In the genomic region with DNA sequence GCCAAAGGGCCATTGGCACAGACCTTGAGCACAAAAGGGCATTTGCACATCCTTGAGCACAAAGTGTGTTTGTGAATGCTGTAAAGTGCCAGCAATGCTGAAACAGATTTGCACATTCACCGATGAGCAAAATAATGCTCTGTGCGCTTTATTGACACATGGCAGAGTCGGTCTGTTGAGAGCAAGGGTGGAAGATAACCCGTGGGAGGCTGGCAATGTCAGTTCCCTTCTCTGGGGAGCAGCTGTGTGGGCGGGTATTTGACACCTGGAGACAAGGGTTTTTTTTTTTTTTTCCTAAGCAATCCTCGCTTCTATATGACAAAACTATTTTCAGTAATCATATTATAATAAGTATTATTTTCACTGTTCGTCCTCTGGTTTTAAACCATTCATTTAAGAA, we compare ENCODE assay signal across 20 mouse cellular contexts. TPM values are rescaled to one million over a fixed set of nuclear protein-coding genes. Genes with fewer than 3 reads are reported as not detected.
A peak's percentile ranks its signal among the peaks of the same experiment; 100 is the strongest.
DNase-seq lines count a peak whose midpoint lies in the region; ATAC-seq lines count a peak whose summit lies in the region.
"Had no signal": no experiment of that assay in that cellular context is flagged by ENCODE, and none has a peak within 500 bp of the region (broad histone marks: within the 10 kb centered on the region; RNA-seq: fewer than 3 reads in every experiment).

No protein-coding gene starts in this region.

- H3K9me3 ChIP-seq in embryonic facial prominence, embryonic 14.5 days (ENCODE audit: control insufficient read depth, low read length) = no peaks in the 10 kb centered on the region
- H3K9me3 ChIP-seq in embryonic facial prominence, embryonic 10.5 days = no peaks in the 10 kb centered on the region
- H3K9me3 ChIP-seq in midbrain, embryonic 11.5 days (ENCODE audit: control insufficient read depth, low read length) = no peaks in the 10 kb centered on the region
- H3K9me3 ChIP-seq in midbrain, embryonic 16.5 days (replicated peaks; ENCODE audit: control insufficient read depth, low read length, poor library complexity, severe bottlenecking) = no peaks in the 10 kb centered on the region
- H3K9me3 ChIP-seq: heart, embryonic 13.5 days had no signal

- H3K4me2 ChIP-seq in embryonic facial prominence, embryonic 14.5 days (ENCODE audit: low read depth, low read length) = no peak overlapping the region
- H3K4me2 ChIP-seq in midbrain, embryonic 11.5 days = no peak overlapping the region
- H3K4me2 ChIP-seq in midbrain, embryonic 16.5 days (ENCODE audit: low read length) = no peak overlapping the region
- H3K4me2 ChIP-seq: heart, embryonic 13.5 days had no signal

- ATAC-seq in embryonic facial prominence, embryonic 14.5 days (ENCODE audit: low read depth) = no peak
- no peak for ATAC-seq in midbrain, embryonic 11.5 days (ENCODE audit: low FRiP score)
- no peak for ATAC-seq in midbrain, embryonic 16.5 days
- ATAC-seq: activated CD4-positive, CD25-positive, alpha-beta regulatory T cell, adult 4 months; forebrain, embryonic 16.5 days; hindbrain, embryonic 16.5 days; inflammation-experienced regulatory T-cells, adult 6 months; Patski had no signal

- H3K27ac ChIP-seq in embryonic facial prominence, embryonic 14.5 days (replicated peaks; ENCODE audit: low read depth, low read length) = no peak overlapping the region
- no peak overlapping the region for H3K27ac ChIP-seq in embryonic facial prominence, embryonic 10.5 days (replicated peaks)
- no peak overlapping the region for H3K27ac ChIP-seq in midbrain, embryonic 11.5 days (ENCODE audit: low read depth, low read length)
- no peak overlapping the region for H3K27ac ChIP-seq in midbrain, embryonic 16.5 days (ENCODE audit: low read length)
- H3K27ac ChIP-seq: heart, embryonic 13.5 days had no signal

- 62% methylated on average over 7 of the region's 7 CpGs for WGBS in embryonic facial prominence, embryonic 14.5 days
- WGBS in embryonic facial prominence, embryonic 10.5 days = 83% methylated on average over 7 of the region's 7 CpGs
- 84% methylated on average over 7 of the region's 7 CpGs for WGBS in midbrain, embryonic 11.5 days
- 76% methylated on average over 7 of the region's 7 CpGs for WGBS in midbrain, embryonic 16.5 days

- H3K36me3 ChIP-seq in embryonic facial prominence, embryonic 14.5 days (ENCODE audit: control insufficient read depth, insufficient read depth, low read length) = no peaks in the 10 kb centered on the region
- no peaks in the 10 kb centered on the region for H3K36me3 ChIP-seq in embryonic facial prominence, embryonic 10.5 days (replicated peaks)
- H3K36me3 ChIP-seq in midbrain, embryonic 11.5 days (ENCODE audit: control insufficient read depth, insufficient read depth, low read length) = no peaks in the 10 kb centered on the region
- no peaks in the 10 kb centered on the region for H3K36me3 ChIP-seq in midbrain, embryonic 16.5 days (ENCODE audit: control insufficient read depth, insufficient read depth, low read length)
- H3K36me3 ChIP-seq: heart, embryonic 13.5 days had no signal

- H3K4me1 ChIP-seq in embryonic facial prominence, embryonic 14.5 days (ENCODE audit: control insufficient read depth, insufficient read depth, low read length) = 0 out of 2 replicates have a peak, but pooled peaks cover 7% of the 10 kb centered on the region
- H3K4me1 ChIP-seq in embryonic facial prominence, embryonic 10.5 days = peaks cover 15% of the 10 kb centered on the region; the same call in 1 of the 2 replicates
- H3K4me1 ChIP-seq in midbrain, embryonic 11.5 days (ENCODE audit: control insufficient read depth, insufficient read depth, low read length) = no peaks in the 10 kb centered on the region
- no peaks in the 10 kb centered on the region for H3K4me1 ChIP-seq in midbrain, embryonic 16.5 days (ENCODE audit: control insufficient read depth, insufficient read depth, low read length)
- H3K4me1 ChIP-seq: heart, embryonic 13.5 days had no signal

- H3K27me3 ChIP-seq in embryonic facial prominence, embryonic 14.5 days (replicated peaks; ENCODE audit: control insufficient read depth, insufficient read depth, low read length) = no peaks in the 10 kb centered on the region
- H3K27me3 ChIP-seq in embryonic facial prominence, embryonic 10.5 days (replicated peaks; ENCODE audit: low read depth, poor library complexity, severe bottlenecking) = no peaks in the 10 kb centered on the region
- no peaks in the 10 kb centered on the region for H3K27me3 ChIP-seq in midbrain, embryonic 11.5 days (ENCODE audit: control insufficient read depth, insufficient read depth, low read length)
- H3K27me3 ChIP-seq in midbrain, embryonic 16.5 days (ENCODE audit: control insufficient read depth, insufficient read depth, low read depth, low read length) = no peaks in the 10 kb centered on the region

- peak; percentile 41 for DNase-seq in embryonic facial prominence, embryonic 14.5 days (ENCODE audit: low spot score)
- no peak for DNase-seq in embryonic facial prominence, embryonic 10.5 days (ENCODE audit: low spot score)
- peak; percentile 32 for DNase-seq in layer of hippocampus, adult 11-12 months (ENCODE audit: low spot score)
- no peak for DNase-seq in layer of hippocampus, adult 9-10 months (ENCODE audit: low spot score)
- DNase-seq in midbrain, embryonic 11.5 days (ENCODE audit: low spot score, missing footprints) = peak; percentile 41
- no peak for DNase-seq in urinary bladder, postnatal 4 days (ENCODE audit: low spot score in 2 of 2)
- DNase-seq: adrenal gland, postnatal 14 days; cerebellum, adult 18-20 months; cerebellum, adult 9-11 months; cerebellum, postnatal 36 days; gastrocnemius, postnatal 36 days; heart, adult 11 months; heart, postnatal 36 days had no signal

- no peak overlapping the region for H3K4me3 ChIP-seq in embryonic facial prominence, embryonic 14.5 days (ENCODE audit: low read depth, low read length)
- no peak overlapping the region for H3K4me3 ChIP-seq in embryonic facial prominence, embryonic 10.5 days
- H3K4me3 ChIP-seq in midbrain, embryonic 11.5 days (ENCODE audit: low read depth, low read length) = no peak overlapping the region
- no peak overlapping the region for H3K4me3 ChIP-seq in midbrain, embryonic 16.5 days (ENCODE audit: low read depth, low read length)
- H3K4me3 ChIP-seq: heart, embryonic 13.5 days had no signal

- H3K9ac ChIP-seq in embryonic facial prominence, embryonic 14.5 days (ENCODE audit: low read depth, low read length) = no peak overlapping the region
- no peak overlapping the region for H3K9ac ChIP-seq in midbrain, embryonic 11.5 days (ENCODE audit: low read length)
- H3K9ac ChIP-seq in midbrain, embryonic 16.5 days (ENCODE audit: low read depth, low read length) = no peak overlapping the region
- H3K9ac ChIP-seq: heart, embryonic 13.5 days had no signal

RNA-seq across cellular contexts. Expression of a gene that starts 22.7 kb away (rescaled TPM):
- 1.1 and 2.5 TPM in 2 replicates for polyA plus RNA-seq in embryonic facial prominence, embryonic 14.5 days (2014; fragmentation: Nextera tagmentation; extraction: Ambion mirVana)
- polyA plus RNA-seq in embryonic facial prominence, embryonic 10.5 days (2016; fragmentation: Nextera tagmentation; extraction: Ambion mirVana) = 0.25 and 0.32 TPM in 2 replicates
- 0.22 and 0.30 TPM in 2 replicates for polyA plus RNA-seq in midbrain, embryonic 11.5 days (2014; fragmentation: Nextera tagmentation; extraction: Ambion mirVana)
- 2.9 and 3.0 TPM in 2 replicates for polyA plus RNA-seq in midbrain, embryonic 16.5 days (2015; fragmentation: Nextera tagmentation; extraction: Ambion mirVana)

Comparison
In these comparisons a context has a peak if more than half of its experiments do, and no peak if none do; other contexts are left out.
1. DNase-seq: peak in embryonic facial prominence, embryonic 14.5 days (single experiment), layer of hippocampus, adult 11-12 months (single experiment) and midbrain, embryonic 11.5 days (single experiment); none in embryonic facial prominence, embryonic 10.5 days (single experiment), layer of hippocampus, adult 9-10 months (single experiment) and urinary bladder, postnatal 4 days (0 of 2).